Mouse (Mus musculus): ENCODE results near the gene Ret.

Ret gene

DNA sequence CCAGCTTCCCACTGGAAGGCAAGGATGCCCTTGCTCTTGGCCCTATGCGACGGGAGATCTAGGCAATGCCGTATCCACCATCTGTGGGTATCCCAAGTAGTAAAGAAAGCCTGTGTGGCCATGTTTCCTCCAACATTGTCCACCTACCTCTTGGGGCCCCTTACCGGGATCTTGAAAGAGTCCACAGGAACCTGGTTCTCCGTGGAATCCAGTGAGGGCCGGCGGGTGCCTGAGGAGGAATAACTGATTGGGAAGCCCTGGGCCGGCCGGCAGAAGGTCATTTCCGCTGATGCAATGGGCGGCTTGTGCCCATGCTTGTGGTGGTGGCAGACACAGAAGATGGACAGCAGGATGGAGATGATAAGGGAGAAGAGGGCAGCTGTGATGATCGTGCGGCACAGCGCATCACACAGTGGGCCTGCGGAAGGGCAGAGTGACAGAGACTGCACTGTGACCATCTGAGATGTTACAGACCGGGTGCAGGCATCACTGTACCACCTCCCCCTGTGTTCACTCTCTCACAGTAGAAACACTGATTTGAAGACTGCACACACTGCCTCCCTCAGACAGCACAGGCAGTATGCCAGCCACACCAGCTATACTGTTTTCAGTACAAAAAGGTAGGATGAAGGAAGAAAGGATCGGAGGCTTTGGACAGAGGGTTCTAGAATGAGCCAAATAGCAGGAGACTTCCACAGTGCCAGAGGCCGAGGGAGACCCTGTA lies 24.1 kb downstream of the Ret start:
- DNase-seq: no peak

- DNase-seq: no peak
Observed at GRCm38 (mm10) chr6:118171386-118171785, 26.1 kb downstream of the Ret start.

DNA sequence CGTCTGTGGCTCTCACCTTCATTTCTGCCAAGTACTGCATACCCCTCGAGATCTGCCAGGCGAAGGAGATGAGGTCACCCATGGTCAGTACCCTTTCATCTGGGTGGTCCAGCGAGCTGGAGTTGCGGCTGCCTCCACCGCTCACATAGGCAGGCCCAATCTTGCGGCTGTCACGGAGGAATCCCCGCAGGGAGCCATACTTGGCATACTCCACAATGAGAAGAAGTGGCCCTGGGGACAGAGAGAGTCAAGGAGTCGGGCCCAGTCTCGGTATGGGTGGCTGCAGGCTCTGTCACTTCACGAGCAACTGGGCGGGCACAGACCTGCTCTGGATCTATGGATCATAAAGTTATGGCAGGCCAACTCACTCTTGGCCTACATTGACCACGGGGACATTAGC lies 29.4 kb downstream of the Ret start:
- DNase-seq: no peak

DNA sequence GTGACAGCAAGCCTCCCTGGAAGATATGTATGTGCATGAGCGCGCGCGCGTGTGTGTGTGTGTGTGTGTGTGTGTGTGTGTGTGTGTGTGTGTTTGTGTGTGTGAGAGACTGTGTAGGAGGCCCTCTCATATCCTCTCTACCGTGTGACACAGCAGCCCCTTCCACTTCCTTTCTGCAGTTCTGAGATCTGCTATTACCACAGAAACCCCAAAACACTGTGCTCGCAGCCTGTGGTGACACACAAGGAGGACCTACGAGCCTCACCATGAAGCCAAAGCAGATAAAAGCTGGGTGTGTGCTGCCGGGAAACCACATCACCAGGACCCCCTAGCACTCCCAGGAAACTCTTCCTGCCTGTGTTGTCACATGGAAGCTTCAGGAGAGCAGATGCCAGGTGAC lies 30.5 kb downstream of the Ret start:
- DNase-seq: no peak

- no peak for DNase-seq
Observed at GRCm38 (mm10) chr6:118165516-118165915, 32.0 kb downstream of the Ret start.

DNA sequence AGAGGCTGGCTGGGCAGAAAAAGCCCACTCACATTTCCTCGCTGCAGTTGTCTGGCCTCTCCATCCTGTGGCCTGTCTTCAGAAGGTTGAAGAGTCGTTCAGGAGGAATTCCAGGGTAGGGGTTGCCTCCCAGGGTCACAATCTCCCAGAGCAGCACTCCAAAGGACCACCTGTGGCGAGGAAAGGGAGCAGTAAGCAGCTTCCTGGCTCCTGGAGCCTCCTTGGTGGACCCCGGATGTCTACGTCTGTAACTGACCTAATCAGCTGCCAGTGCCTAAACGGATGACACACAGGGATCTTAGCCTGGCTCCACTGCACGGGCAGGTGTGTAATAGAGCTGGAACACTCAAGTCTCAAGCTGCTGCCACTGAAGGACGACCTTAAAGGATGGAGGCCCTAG lies 32.8 kb downstream of the Ret start:
- no peak for DNase-seq

GRCm38 (mm10) chr6:118163086-118163485 lies 34.4 kb downstream of the Ret start:
- no peak for DNase-seq

DNA sequence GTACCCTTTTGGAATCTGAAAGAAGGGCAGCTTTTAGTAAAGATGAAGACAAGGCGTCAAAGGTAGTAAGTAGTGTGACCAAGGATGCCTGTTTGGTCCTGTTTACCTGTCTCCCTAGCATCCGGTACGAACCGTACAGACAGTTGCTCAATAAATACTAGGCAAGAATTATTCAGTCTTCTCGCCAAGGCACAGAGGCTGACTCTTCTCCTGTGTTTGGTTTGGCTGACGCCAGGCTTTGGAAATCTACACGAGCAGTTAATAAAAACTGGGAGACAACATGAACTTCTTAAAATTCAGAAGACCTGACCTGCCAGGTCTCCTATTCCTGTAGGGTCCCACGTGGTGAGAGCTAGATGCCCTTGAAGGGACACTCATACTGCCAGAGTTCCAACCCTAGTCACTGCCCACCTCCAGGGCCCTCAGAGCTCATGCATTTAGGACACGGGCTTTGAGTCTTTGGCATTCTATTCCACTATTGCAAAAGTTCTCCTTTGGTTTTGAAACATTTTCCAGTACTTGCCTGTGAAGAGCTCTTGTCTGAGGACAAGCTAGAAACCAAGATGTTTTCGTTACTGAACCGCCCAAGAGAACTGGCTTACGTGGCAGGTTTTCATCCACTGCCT lies 34.9 kb downstream of the Ret start:
- DNase-seq: no peak

DNA sequence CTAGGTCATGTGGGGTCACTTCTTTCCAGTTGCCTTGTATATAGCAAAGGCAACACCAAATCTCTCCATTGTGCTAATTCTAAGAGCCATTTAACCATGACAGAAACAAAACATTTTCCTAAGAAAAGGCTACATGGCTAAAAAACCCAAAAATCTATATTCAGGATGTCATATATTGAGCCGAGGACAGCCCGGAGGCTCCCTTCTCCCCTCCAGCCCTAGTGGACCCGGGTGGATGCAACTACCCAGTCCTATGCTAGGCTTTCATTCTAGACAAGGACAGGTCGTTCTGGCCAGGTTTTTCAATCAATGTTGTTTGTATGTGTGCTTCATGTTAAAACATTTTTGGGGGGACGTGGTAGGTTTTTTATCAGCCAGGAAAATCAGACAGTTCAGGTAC lies 44.4 kb downstream of the Ret start:
- no peak for DNase-seq

GRCm38 (mm10) chr6:118150988-118151387 lies 46.5 kb downstream of the Ret start:
- DNase-seq: no peak

DNA sequence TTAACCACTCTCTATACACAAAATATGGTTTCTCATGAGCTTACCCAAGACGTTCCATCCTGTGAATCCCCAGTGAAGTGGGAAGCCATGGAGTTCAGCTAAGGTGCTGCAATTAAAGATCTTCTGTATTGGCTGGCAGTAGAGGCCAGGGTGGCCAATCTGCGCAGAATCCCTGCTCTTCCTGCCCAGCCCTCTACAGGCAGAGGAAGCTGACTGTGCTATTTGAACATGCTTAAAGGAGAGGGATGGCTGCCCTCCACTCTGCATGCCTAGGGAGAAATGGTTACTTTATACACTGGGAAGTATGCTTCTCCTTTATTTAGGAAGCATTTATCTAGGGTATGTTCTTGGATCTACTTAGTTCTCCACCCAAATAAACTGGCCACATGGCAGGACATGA lies 47.0 kb downstream of the Ret start:
- no peak for DNase-seq

GRCm38 (mm10) chr6:118150128-118150527 lies 47.4 kb downstream of the Ret start:
- DNase-seq: no peak

DNA sequence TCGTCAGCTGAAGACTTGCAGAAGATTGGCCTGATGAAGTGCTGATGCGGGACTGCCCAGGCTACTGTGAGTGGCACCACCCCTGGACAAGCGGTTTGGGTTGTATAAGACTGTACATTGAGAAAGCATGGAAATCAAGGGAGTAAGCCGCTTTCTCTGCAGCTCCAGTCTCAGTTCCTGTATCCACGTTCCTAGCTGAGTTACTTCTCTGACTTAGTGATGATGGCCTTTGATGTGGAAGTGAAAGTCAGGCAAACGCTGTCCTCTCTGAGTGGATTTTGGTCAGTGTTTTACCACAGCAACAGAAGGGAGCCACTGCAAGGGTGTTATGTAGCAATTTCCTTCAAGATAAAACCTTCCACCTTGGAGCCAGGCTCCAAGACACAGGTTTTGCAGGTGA lies 56.6 kb downstream of the Ret start:
- no peak for DNase-seq

DNA sequence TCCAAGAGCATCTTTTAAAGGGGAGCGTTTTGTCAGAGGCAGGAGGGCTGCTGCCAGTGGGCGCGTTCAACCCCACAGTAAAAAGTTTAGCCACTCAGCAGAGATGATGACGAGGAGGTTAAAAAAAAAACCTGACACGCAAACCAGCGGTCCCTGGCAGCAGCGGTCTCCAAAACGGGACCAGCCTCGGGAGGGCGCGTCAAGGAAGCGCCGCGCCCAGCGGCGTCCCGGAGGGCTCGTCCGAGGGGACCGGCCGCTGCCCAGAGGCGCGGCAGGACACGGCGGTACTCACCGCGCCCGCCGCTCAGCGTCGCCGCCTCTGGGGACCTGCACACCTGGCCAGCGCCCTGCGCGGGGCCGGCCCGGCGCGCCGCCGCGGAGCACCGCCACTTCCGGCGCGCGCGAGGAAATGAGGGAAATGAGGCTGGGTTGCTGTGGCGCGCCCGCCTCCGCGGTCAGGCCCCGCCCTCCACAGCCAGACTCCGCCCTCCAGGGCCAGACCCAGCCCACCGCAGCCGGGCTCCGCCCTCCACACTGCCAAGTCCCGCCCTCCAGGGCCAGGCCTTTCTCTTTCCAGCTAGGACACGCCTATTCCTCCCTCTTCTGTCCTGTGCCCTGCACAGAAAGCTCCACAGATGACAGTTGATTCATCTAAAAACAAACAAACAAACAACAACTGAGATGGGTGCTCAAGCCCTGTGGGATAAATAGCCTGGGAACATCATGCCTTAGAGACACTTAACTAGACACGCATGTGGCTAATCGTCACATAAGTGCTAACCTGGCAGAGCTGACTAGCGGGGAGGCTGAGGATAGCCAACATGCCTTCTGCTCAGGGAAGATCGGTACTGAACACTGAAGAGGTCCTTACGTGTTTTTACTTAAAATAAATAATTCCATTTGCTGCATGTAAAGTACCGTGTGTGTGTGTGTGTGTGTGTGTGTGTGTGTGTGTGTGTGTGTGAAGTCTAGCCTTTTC lies 58.5 kb downstream of the Ret start, which contains the start of gene Csgalnact2:
Gene Csgalnact2 (minus strand): TSS at position 410 of the 979 bp plus-strand sequence.
- DNase-seq: peak; percentile 94 to 96

- no peak for DNase-seq
Observed at GRCm38 (mm10) chr6:118137148-118137547, 60.4 kb downstream of the Ret start.

GRCm38 (mm10) chr6:118134461-118134860 lies 63.1 kb downstream of the Ret start:
- DNase-seq: no peak

GRCm38 (mm10) chr6:118130022-118130421 lies 67.5 kb downstream of the Ret start:
- DNase-seq: no peak

DNA sequence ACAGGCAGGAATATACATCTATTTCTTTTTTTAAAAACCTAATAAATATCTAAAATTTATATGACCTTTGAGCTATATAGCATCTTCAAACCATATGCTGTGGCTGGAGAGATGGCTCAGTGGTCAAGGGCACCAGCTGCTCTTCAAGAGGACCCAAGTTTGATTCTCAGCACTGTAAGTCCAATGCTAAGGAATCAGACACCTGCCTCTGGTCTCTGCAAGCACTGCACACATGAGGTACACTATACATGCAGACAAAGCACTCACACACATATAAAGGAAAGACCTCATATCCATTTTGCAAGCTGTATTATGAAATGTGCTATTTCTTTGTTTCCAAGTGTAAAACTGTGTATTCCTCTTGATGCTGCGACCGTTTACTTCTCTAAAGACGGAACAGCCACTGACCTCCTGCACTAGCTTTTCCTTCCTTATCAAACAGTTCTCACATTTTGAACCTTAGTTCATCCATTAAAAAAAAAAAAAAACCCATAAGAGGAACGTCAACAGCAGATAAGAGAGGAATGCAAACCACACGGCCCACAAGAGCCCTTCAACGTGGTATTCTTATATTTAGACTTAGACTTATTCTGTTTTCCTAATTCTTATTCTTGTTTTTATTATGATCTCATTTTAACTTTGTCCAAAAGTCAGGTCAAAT lies 69.6 kb downstream of the Ret start:
- no peak for DNase-seq

GRCm38 (mm10) chr6:118127198-118127597 lies 70.3 kb downstream of the Ret start:
- no peak for DNase-seq

DNA sequence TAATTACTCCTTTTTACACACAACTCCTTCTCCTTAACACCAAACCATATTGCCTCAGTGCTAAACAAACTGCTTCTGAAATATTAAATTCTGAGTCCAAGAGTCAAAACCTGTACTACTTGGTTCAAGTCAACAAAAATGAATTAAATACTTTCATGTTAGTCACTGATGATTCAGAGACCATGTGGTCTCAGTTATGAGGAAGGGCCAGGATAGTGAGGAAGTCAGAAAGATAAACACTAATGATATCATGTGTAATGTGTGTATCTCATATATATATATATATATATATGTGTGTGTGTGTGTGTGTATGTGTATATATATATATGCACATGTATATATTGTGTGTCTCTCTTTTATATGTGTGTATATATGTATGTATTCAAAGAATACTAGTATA lies 70.9 kb downstream of the Ret start:
- DNase-seq: no peak

DNA sequence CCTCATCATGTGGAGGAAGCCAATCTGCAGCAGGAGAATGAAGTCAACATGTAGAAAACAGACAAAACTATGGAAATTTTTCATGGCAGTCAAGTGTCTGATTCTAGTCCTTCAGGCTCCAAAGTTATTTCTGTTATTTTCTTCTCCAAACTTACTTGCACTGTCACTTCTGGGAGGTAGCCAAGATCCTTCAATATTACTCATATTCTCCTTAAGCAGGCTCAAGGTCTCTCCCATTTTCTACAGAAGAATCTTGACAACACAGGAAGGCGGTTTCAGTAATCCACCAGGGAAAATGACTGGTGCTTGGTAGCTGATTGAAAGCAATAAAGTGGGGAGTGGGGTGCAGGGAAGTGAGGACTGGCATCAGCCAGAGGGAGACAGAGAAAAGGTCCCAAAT lies 74.8 kb downstream of the Ret start:
- no peak for DNase-seq

- DNase-seq: no peak
Observed at GRCm38 (mm10) chr6:118111810-118112209, 85.7 kb downstream of the Ret start.
